Mouse (Mus musculus): ENCODE results near the gene Shisa5. TPM values are rescaled to one million over a fixed set of nuclear protein-coding genes. Genes with fewer than 3 reads are reported as not detected.

Gene Shisa5
- polyA plus RNA-seq, 1 experiment from 2014 or later: 52.7 TPM

GRCm38 (mm10) chr9:109032435-109032834 lies 5.9 kb upstream of the Shisa5 start:
- no peaks in the 10 kb centered on the region for H3K4me1 ChIP-seq (replicated peaks; ENCODE audit: control insufficient read depth, insufficient read depth, low read length)
- H3K9ac ChIP-seq (replicated peaks; ENCODE audit: low read depth, low read length): no peak overlapping the region
- H3K4me2 ChIP-seq (ENCODE audit: low read length): no peak overlapping the region
- 88% methylated on average over 6 of the region's 6 CpGs for WGBS
- no peaks in the 10 kb centered on the region; the same call in none of the 2 replicates for H3K36me3 ChIP-seq (ENCODE audit: control insufficient read depth, insufficient read depth)
- no peaks in the 10 kb centered on the region for H3K27me3 ChIP-seq (replicated peaks; ENCODE audit: control insufficient read depth, insufficient read depth, low read length)
- H3K4me3 ChIP-seq (replicated peaks; ENCODE audit: low read length): no peak overlapping the region
- ATAC-seq: no peak
- H3K27ac ChIP-seq (ENCODE audit: low read length): no peak overlapping the region
- H3K9me3 ChIP-seq (ENCODE audit: control insufficient read depth, low read length): no peaks in the 10 kb centered on the region

- Histone ChIP-seq H3K27ac (ENCODE audit: low read length) (no peak overlapping the region), H3K4me3 (replicated peaks; ENCODE audit: low read length) (peak overlapping the region; percentile 51), H3K9ac (replicated peaks; ENCODE audit: low read depth, low read length) (peak overlapping the region; percentile 63), H3K9me3 (ENCODE audit: control insufficient read depth, low read length) (no peaks in the 10 kb centered on the region), H3K4me1 (replicated peaks; ENCODE audit: control insufficient read depth, insufficient read depth, low read length) (peaks cover 12% of the 10 kb centered on the region), H3K4me2 (ENCODE audit: low read length) (peak overlapping the region; percentile 81), H3K27me3 (replicated peaks; ENCODE audit: control insufficient read depth, insufficient read depth, low read length) (no peaks in the 10 kb centered on the region), H3K36me3 (ENCODE audit: control insufficient read depth, insufficient read depth) (no peaks in the 10 kb centered on the region)
- 16% methylated on average over 8 of the region's 8 CpGs for WGBS
- ATAC-seq: no peak; the same call in 1 of the 2 replicates
Observed at GRCm38 (mm10) chr9:109038901-109039364, 568 bp downstream of the Shisa5 start.

GRCm38 (mm10) chr9:109039681-109040080 lies 1.3 kb downstream of the Shisa5 start:
- Histone ChIP-seq H3K9me3 (ENCODE audit: control insufficient read depth, low read length) (no peaks in the 10 kb centered on the region), H3K27me3 (replicated peaks; ENCODE audit: control insufficient read depth, insufficient read depth, low read length) (no peaks in the 10 kb centered on the region), H3K9ac (replicated peaks; ENCODE audit: low read depth, low read length) (no peak overlapping the region), H3K27ac (ENCODE audit: low read length) (no peak overlapping the region), H3K4me3 (replicated peaks; ENCODE audit: low read length) (no peak overlapping the region), H3K4me2 (ENCODE audit: low read length) (no peak overlapping the region), H3K36me3 (ENCODE audit: control insufficient read depth, insufficient read depth) (no peaks in the 10 kb centered on the region), H3K4me1 (replicated peaks; ENCODE audit: control insufficient read depth, insufficient read depth, low read length) (peaks cover 12% of the 10 kb centered on the region)
- ATAC-seq: no peak
- 85% methylated on average over 4 of the region's 4 CpGs for WGBS

GRCm38 (mm10) chr9:109040216-109040615 lies 1.9 kb downstream of the Shisa5 start:
- 81% methylated on average over 8 of the region's 8 CpGs for WGBS
- Histone ChIP-seq H3K9me3 (ENCODE audit: control insufficient read depth, low read length) (no peaks in the 10 kb centered on the region), H3K27ac (ENCODE audit: low read length) (no peak overlapping the region), H3K36me3 (ENCODE audit: control insufficient read depth, insufficient read depth) (no peaks in the 10 kb centered on the region), H3K9ac (replicated peaks; ENCODE audit: low read depth, low read length) (no peak overlapping the region), H3K27me3 (replicated peaks; ENCODE audit: control insufficient read depth, insufficient read depth, low read length) (no peaks in the 10 kb centered on the region), H3K4me3 (replicated peaks; ENCODE audit: low read length) (no peak overlapping the region), H3K4me1 (replicated peaks; ENCODE audit: control insufficient read depth, insufficient read depth, low read length) (peaks cover 12% of the 10 kb centered on the region), H3K4me2 (ENCODE audit: low read length) (no peak overlapping the region)
- no peak for ATAC-seq

GRCm38 (mm10) chr9:109040906-109041305 lies 2.5 kb downstream of the Shisa5 start:
- WGBS: 71% methylated on average over 6 of the region's 6 CpGs
- Histone ChIP-seq H3K9me3 (ENCODE audit: control insufficient read depth, low read length) (no peaks in the 10 kb centered on the region), H3K36me3 (ENCODE audit: control insufficient read depth, insufficient read depth) (no peaks in the 10 kb centered on the region), H3K27ac (ENCODE audit: low read length) (no peak overlapping the region), H3K9ac (replicated peaks; ENCODE audit: low read depth, low read length) (no peak overlapping the region), H3K4me3 (replicated peaks; ENCODE audit: low read length) (no peak overlapping the region), H3K4me1 (replicated peaks; ENCODE audit: control insufficient read depth, insufficient read depth, low read length) (peaks cover 12% of the 10 kb centered on the region), H3K4me2 (ENCODE audit: low read length) (no peak overlapping the region), H3K27me3 (replicated peaks; ENCODE audit: control insufficient read depth, insufficient read depth, low read length) (no peaks in the 10 kb centered on the region)
- no peak for ATAC-seq

GRCm38 (mm10) chr9:109041351-109041750 lies 3.0 kb downstream of the Shisa5 start:
- WGBS: 74% methylated on average over 7 of the region's 7 CpGs
- no peaks in the 10 kb centered on the region for H3K27me3 ChIP-seq (replicated peaks; ENCODE audit: control insufficient read depth, insufficient read depth, low read length)
- H3K27ac ChIP-seq (ENCODE audit: low read length): no peak overlapping the region
- no peak overlapping the region for H3K9ac ChIP-seq (replicated peaks; ENCODE audit: low read depth, low read length)
- peaks cover 12% of the 10 kb centered on the region for H3K4me1 ChIP-seq (replicated peaks; ENCODE audit: control insufficient read depth, insufficient read depth, low read length)
- H3K4me2 ChIP-seq (ENCODE audit: low read length): no peak overlapping the region
- H3K36me3 ChIP-seq (ENCODE audit: control insufficient read depth, insufficient read depth): no peaks in the 10 kb centered on the region
- H3K4me3 ChIP-seq (replicated peaks; ENCODE audit: low read length): no peak overlapping the region
- ATAC-seq: no peak
- H3K9me3 ChIP-seq (ENCODE audit: control insufficient read depth, low read length): no peaks in the 10 kb centered on the region

GRCm38 (mm10) chr9:109046306-109046705 lies 7.9 kb downstream of the Shisa5 start:
- no peak overlapping the region for H3K27ac ChIP-seq (ENCODE audit: low read length)
- no peaks in the 10 kb centered on the region for H3K27me3 ChIP-seq (replicated peaks; ENCODE audit: control insufficient read depth, insufficient read depth, low read length)
- no peaks in the 10 kb centered on the region for H3K9me3 ChIP-seq (ENCODE audit: control insufficient read depth, low read length)
- ATAC-seq: no peak
- WGBS: 37% methylated on average over 5 of the region's 5 CpGs
- no peaks in the 10 kb centered on the region for H3K36me3 ChIP-seq (ENCODE audit: control insufficient read depth, insufficient read depth)
- no peaks in the 10 kb centered on the region for H3K4me1 ChIP-seq (replicated peaks; ENCODE audit: control insufficient read depth, insufficient read depth, low read length)
- H3K9ac ChIP-seq (replicated peaks; ENCODE audit: low read depth, low read length): no peak overlapping the region
- H3K4me3 ChIP-seq (replicated peaks; ENCODE audit: low read length): no peak overlapping the region
- H3K4me2 ChIP-seq (ENCODE audit: low read length): no peak overlapping the region

GRCm38 (mm10) chr9:109049316-109049715 lies 11.0 kb downstream of the Shisa5 start:
- H3K27ac ChIP-seq (ENCODE audit: low read length): no peak overlapping the region
- no peak overlapping the region for H3K4me3 ChIP-seq (replicated peaks; ENCODE audit: low read length)
- no peak overlapping the region for H3K4me2 ChIP-seq (ENCODE audit: low read length)
- no peaks in the 10 kb centered on the region for H3K9me3 ChIP-seq (ENCODE audit: control insufficient read depth, low read length)
- 85% methylated on average over 7 of the region's 7 CpGs for WGBS
- H3K27me3 ChIP-seq (replicated peaks; ENCODE audit: control insufficient read depth, insufficient read depth, low read length): no peaks in the 10 kb centered on the region
- H3K4me1 ChIP-seq (replicated peaks; ENCODE audit: control insufficient read depth, insufficient read depth, low read length): no peaks in the 10 kb centered on the region; the same call in 1 of the 2 replicates
- H3K36me3 ChIP-seq (ENCODE audit: control insufficient read depth, insufficient read depth): no peaks in the 10 kb centered on the region
- ATAC-seq: no peak
- no peak overlapping the region for H3K9ac ChIP-seq (replicated peaks; ENCODE audit: low read depth, low read length)

GRCm38 (mm10) chr9:109049996-109050673 lies 11.8 kb downstream of the Shisa5 start:
- Histone ChIP-seq H3K27ac (ENCODE audit: low read length) (no peak overlapping the region), H3K4me3 (replicated peaks; ENCODE audit: low read length) (no peak overlapping the region), H3K9ac (replicated peaks; ENCODE audit: low read depth, low read length) (no peak overlapping the region), H3K36me3 (ENCODE audit: control insufficient read depth, insufficient read depth) (no peaks in the 10 kb centered on the region), H3K9me3 (ENCODE audit: control insufficient read depth, low read length) (no peaks in the 10 kb centered on the region), H3K27me3 (replicated peaks; ENCODE audit: control insufficient read depth, insufficient read depth, low read length) (no peaks in the 10 kb centered on the region), H3K4me1 (replicated peaks; ENCODE audit: control insufficient read depth, insufficient read depth, low read length) (peaks cover 2% of the 10 kb centered on the region), H3K4me2 (ENCODE audit: low read length) (no peak overlapping the region)
- WGBS: 83% methylated on average over 9 of the region's 9 CpGs
- ATAC-seq: no peak

GRCm38 (mm10) chr9:109050674-109050997 lies 12.3 kb downstream of the Shisa5 start:
- H3K9me3 ChIP-seq (ENCODE audit: control insufficient read depth, low read length): no peaks in the 10 kb centered on the region
- WGBS: 85% methylated on average over 3 of the region's 3 CpGs
- no peak for ATAC-seq
- H3K27me3 ChIP-seq (replicated peaks; ENCODE audit: control insufficient read depth, insufficient read depth, low read length): no peaks in the 10 kb centered on the region
- no peak overlapping the region for H3K4me3 ChIP-seq (replicated peaks; ENCODE audit: low read length)
- no peak overlapping the region for H3K4me2 ChIP-seq (ENCODE audit: low read length)
- H3K27ac ChIP-seq (ENCODE audit: low read length): no peak overlapping the region
- no peak overlapping the region for H3K9ac ChIP-seq (replicated peaks; ENCODE audit: low read depth, low read length)
- H3K4me1 ChIP-seq (replicated peaks; ENCODE audit: control insufficient read depth, insufficient read depth, low read length): peaks cover 6% of the 10 kb centered on the region
- H3K36me3 ChIP-seq (ENCODE audit: control insufficient read depth, insufficient read depth): no peaks in the 10 kb centered on the region

All from forebrain, embryonic 16.5 days (tissue).